Mouse (Mus musculus): ENCODE results near the gene Bean1. TPM values are rescaled to one million over a fixed set of nuclear protein-coding genes. Genes with fewer than 3 reads are reported as not detected.

Bean1 gene
- polyA plus RNA-seq, 1 experiment, result not detected

DNA sequence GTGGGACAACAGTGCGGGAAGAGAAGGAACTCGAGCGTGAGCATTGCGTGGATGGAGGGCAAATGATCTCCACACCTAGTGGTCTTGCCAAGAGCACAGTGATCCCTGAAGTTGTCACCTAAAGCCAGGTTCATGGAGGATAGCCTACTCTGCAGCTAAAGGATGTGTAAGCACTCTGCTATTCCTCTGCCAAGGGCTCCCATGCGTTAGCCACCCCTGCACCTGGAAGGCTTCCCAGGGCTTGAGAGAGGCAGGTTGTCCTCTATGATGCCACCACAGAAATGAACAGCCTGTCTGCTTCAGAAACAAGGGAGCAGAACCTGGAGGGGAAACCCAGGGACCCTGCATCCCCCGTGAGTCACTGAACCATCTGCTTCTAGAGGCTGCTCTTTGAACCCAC is 17.4 kb downstream of the Bean1 start:
- Histone ChIP-seq H3K4me1 (ENCODE audit: control insufficient read depth, insufficient read depth, low read length) (peaks cover 2% of the 10 kb centered on the region; the same call in 1 of the 2 replicates), H3K27ac (ENCODE audit: insufficient read depth, low read depth, low read length) (no peak overlapping the region), H3K4me3 (ENCODE audit: insufficient read depth, low read depth, low read length) (no peak overlapping the region)
- WGBS, result 91% methylated on average over 6 of the region's 6 CpGs
- no peak for TF ChIP-seq CTCF (IDR thresholded peaks at IDR 0.05; ENCODE audit: insufficient read depth, low read depth, low read length)

DNA sequence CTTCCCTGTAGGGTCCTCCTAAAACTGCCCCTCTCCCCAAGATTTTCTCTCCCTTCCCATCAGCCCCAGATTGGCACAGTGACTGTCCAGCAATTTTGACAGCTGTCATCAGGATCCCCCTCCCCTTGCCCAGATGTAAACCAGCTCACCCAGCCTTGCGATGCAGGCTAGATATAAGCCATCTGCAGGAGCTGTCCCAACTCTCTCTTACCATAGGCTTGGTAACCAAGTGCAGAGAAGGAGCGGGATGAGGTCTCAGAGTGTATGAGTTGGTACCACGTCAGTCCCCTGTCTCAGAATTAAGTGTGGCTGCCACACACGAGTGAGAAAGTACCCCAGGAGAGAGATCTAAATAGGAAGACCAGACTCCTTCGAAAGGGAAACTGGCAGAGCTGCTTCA is 18.2 kb downstream of the Bean1 start:
- 79% methylated on average over 5 of the region's 5 CpGs for WGBS
- TF ChIP-seq CTCF (IDR thresholded peaks at IDR 0.05; ENCODE audit: insufficient read depth, low read depth, low read length) (no peak), POLR2A (IDR thresholded peaks at IDR 0.05; ENCODE audit: insufficient read depth, low read depth, low read length) (no peak)
- Histone ChIP-seq H3K4me1 (ENCODE audit: control insufficient read depth, insufficient read depth, low read length) (peaks cover 2% of the 10 kb centered on the region; the same call in 1 of the 2 replicates), H3K27ac (ENCODE audit: insufficient read depth, low read depth, low read length) (no peak overlapping the region), H3K4me3 (ENCODE audit: insufficient read depth, low read depth, low read length) (no peak overlapping the region)

DNA sequence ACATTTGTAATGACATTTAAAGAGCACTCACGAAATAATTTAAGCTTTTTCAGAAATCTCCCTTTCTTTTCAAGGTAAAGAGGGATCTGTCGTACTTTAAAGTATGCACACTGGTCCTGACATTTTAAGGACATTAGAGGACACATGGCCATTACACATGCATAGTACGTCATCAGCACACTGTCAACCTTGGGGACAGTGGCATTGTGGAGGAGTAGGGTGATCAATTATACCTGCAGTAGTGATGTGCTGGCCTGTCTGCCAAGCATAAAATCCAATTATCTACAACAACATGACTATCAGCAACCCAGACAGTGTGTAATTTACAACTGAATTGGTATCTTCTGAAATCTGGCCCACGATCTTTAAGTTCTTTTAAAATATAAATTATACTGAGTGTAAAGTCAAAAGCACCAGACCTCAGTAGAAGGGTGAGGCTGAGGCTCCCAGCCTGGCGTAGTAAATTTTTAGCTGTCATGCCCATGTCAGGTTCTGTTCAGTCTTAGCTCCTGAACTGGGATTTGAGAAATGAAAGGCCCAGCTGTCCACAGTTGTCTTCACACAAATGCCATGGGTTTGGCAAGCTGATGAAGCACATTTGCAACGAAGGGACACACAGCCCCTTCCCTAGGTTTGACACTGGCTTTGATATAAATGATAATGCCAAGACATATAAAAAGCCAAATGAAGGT is 20.7 kb downstream of the Bean1 start:
- TF ChIP-seq CTCF (IDR thresholded peaks at IDR 0.05; ENCODE audit: insufficient read depth, low read depth, low read length), result no peak
- no peak for TF ChIP-seq POLR2A (IDR thresholded peaks at IDR 0.05; ENCODE audit: insufficient read depth, low read depth, low read length)
- Histone ChIP-seq H3K4me3 (ENCODE audit: insufficient read depth, low read depth, low read length) (no peak overlapping the region), H3K27ac (ENCODE audit: insufficient read depth, low read depth, low read length) (no peak overlapping the region), H3K4me1 (ENCODE audit: control insufficient read depth, insufficient read depth, low read length) (peaks cover 2% of the 10 kb centered on the region; the same call in 1 of the 2 replicates)
- WGBS, result 75% methylated on average over 6 of the region's 6 CpGs

DNA sequence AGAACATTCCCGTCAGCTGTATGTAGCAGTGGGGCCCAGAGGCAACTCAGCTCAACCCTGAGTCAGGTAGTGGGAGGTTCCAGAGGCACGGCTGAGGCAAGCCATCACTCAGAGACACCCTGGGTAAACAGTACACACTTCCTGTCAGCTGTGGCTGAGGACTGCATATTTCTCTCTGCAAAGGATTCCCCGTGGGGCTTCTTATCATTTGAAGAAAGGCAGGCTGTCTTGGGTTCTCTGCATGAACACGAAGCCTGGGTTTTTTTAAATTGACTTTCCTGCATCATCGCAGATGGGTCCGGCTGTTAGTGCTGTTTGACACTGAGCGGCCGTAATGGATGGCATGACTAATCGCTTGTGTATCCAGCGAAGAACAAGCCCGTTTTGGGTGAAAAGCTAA is 21.3 kb downstream of the Bean1 start:
- 47% methylated on average over 11 of the region's 11 CpGs for WGBS
- Histone ChIP-seq H3K4me1 (ENCODE audit: control insufficient read depth, insufficient read depth, low read length) (peaks cover 2% of the 10 kb centered on the region; the same call in 1 of the 2 replicates), H3K27ac (ENCODE audit: insufficient read depth, low read depth, low read length) (no peak overlapping the region), H3K4me3 (ENCODE audit: insufficient read depth, low read depth, low read length) (no peak overlapping the region)
- TF ChIP-seq POLR2A (IDR thresholded peaks at IDR 0.05; ENCODE audit: insufficient read depth, low read depth, low read length) (no peak), CTCF (IDR thresholded peaks at IDR 0.05; ENCODE audit: insufficient read depth, low read depth, low read length) (no peak)

DNA sequence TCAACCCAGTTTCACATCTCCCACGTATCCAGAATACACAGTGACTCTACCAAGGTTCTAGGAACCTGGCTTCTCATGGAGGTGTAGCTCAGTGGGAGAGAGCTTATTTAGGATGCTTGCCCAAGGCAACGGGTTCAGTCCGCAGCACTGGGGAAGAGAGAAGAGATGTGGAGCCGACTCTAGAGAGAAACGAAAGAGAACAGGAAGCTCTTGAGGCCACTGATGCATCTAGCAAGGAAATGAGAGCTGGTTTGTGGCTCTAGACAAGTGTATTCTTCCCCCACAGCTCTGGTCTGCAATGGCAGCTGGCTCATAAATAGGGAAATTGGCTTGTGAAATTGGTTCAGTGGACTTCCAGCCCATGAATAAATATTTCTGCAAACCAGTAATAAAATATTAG is 29.6 kb downstream of the Bean1 start:
- H3K4me1 ChIP-seq (ENCODE audit: control insufficient read depth, insufficient read depth, low read length), result no peaks in the 10 kb centered on the region

DNA sequence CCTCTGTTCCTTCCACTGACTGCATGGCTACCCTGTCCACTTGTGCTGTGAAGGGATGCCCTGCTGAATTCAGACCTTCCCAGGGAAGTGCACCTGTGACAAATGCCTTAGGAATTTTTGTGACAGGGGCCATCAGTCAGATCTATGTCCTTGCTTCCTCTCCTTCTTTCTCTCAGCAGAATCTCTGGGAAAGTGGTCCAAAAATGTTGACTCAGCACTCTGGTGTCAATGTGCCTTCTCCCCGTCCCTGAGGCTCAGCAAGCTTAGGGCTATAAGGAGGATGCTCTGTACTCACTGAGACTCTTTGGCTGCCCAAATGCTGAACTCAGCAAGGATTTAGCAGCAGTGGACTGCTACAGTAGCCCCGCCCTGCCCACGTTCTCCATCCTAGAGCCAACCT is 31.4 kb downstream of the Bean1 start:
- Histone ChIP-seq H3K27ac (ENCODE audit: insufficient read depth, low read depth, low read length) (no peak overlapping the region), H3K4me3 (ENCODE audit: insufficient read depth, low read depth, low read length) (no peak overlapping the region), H3K4me1 (ENCODE audit: control insufficient read depth, insufficient read depth, low read length) (no peaks in the 10 kb centered on the region)
- 93% methylated on average over 3 of the region's 3 CpGs for WGBS
- TF ChIP-seq CTCF (IDR thresholded peaks at IDR 0.05; ENCODE audit: insufficient read depth, low read depth, low read length) (no peak), POLR2A (IDR thresholded peaks at IDR 0.05; ENCODE audit: insufficient read depth, low read depth, low read length) (no peak)

More for the DNA sequence above, 29.6 kb downstream of the Bean1 start:
- no peak overlapping the region for H3K4me3 ChIP-seq (ENCODE audit: insufficient read depth, low read depth, low read length)
- TF ChIP-seq POLR2A (IDR thresholded peaks at IDR 0.05; ENCODE audit: insufficient read depth, low read depth, low read length), result no peak
- no peak for TF ChIP-seq CTCF (IDR thresholded peaks at IDR 0.05; ENCODE audit: insufficient read depth, low read depth, low read length)
- no peak overlapping the region for H3K27ac ChIP-seq (ENCODE audit: insufficient read depth, low read depth, low read length)
- 83% methylated on average over 5 of the region's 5 CpGs for WGBS

DNA sequence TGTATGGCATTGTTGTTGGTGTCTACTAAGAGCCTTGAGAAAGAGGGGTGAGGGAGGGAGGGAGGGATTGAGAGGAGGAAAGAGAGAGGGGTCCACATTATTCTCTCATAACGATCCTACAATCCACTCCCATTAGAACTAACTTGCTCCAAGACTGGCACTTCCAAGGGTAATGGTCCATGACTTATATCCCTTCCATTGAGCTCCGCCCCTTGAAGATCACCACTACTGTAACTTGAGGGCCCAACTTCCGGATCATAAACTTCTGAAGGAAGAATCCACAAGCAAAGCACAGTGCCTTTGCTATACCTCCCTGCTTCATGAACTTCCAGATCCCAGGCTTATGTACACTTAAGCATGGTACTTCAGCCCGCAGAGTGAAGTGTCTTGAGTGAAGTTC is 32.1 kb downstream of the Bean1 start:
- WGBS, result 90% methylated on average over 4 of the region's 4 CpGs
- no peak for TF ChIP-seq POLR2A (IDR thresholded peaks at IDR 0.05; ENCODE audit: insufficient read depth, low read depth, low read length)
- no peak for TF ChIP-seq CTCF (IDR thresholded peaks at IDR 0.05; ENCODE audit: insufficient read depth, low read depth, low read length)
- Histone ChIP-seq H3K4me1 (ENCODE audit: control insufficient read depth, insufficient read depth, low read length) (no peaks in the 10 kb centered on the region), H3K4me3 (ENCODE audit: insufficient read depth, low read depth, low read length) (no peak overlapping the region), H3K27ac (ENCODE audit: insufficient read depth, low read depth, low read length) (no peak overlapping the region)

DNA sequence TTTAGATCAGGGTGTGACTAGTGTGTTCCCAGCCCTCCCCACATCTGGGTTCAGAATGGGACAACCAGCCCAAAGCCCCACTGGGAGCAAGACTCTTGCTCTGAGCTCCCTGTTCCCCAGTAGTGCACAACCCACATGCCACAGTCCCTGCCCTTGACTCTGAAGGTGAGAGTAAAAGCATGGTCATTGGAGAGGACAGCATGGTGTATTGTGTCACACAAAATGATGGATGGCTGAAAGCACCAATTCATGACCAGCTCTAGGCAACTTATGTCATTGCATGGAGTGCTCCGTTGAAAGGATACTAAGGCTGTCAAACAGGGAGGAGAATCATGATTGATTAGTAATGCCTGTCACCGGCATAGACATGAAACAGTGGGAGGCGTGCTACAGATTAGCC is 35.0 kb downstream of the Bean1 start:
- WGBS, result 83% methylated on average over 3 of the region's 3 CpGs
- TF ChIP-seq CTCF (IDR thresholded peaks at IDR 0.05; ENCODE audit: insufficient read depth, low read depth, low read length) (no peak), POLR2A (IDR thresholded peaks at IDR 0.05; ENCODE audit: insufficient read depth, low read depth, low read length) (no peak)
- no peaks in the 10 kb centered on the region for H3K4me1 ChIP-seq (ENCODE audit: control insufficient read depth, insufficient read depth, low read length)
- H3K4me3 ChIP-seq (ENCODE audit: insufficient read depth, low read depth, low read length), result no peak overlapping the region
- H3K27ac ChIP-seq (ENCODE audit: insufficient read depth, low read depth, low read length), result no peak overlapping the region

DNA sequence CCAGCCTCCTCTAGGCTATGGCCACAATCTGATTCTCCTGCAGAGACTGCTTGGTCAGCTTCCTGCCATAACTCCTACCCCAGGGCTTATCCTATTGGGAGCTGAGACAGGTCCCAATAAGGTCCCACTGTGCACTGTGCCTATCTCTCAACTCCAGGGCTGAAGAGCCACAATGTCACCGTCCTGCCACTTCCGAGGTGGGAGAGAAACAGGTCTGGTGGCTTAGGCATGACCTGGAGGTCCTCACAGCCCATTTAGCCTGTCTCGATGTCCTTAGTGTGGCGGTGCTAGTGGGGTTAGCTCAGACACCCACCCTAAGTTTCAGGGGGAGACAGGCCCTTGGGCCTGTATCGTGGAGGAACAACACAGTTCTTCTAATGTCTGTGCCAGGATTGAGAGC is 47.4 kb downstream of the Bean1 start:
- Histone ChIP-seq H3K27ac (ENCODE audit: insufficient read depth, low read depth, low read length) (no peak overlapping the region), H3K4me3 (ENCODE audit: insufficient read depth, low read depth, low read length) (no peak overlapping the region), H3K4me1 (ENCODE audit: control insufficient read depth, insufficient read depth, low read length) (0 out of 2 replicates have a peak, but pooled peaks cover 2% of the 10 kb centered on the region)
- WGBS, result 96% methylated on average over 5 of the region's 5 CpGs
- TF ChIP-seq POLR2A (IDR thresholded peaks at IDR 0.05; ENCODE audit: insufficient read depth, low read depth, low read length) (no peak), CTCF (IDR thresholded peaks at IDR 0.05; ENCODE audit: insufficient read depth, low read depth, low read length) (no peak)
